Mouse (Mus musculus): Measurements from ENCODE around the gene A930004D18Rik. TPM values are rescaled to one million over a fixed set of nuclear protein-coding genes. Genes with fewer than 3 reads are reported as not detected.
"Not testable (repeated sequence)": the region's sequence is repeated elsewhere in the genome, so short reads cannot be mapped to it uniquely, and the experiment has no call there.

A930004D18Rik gene
- polyA plus RNA-seq, 1 experiment from 2014 or later, result 11.1 TPM

DNA sequence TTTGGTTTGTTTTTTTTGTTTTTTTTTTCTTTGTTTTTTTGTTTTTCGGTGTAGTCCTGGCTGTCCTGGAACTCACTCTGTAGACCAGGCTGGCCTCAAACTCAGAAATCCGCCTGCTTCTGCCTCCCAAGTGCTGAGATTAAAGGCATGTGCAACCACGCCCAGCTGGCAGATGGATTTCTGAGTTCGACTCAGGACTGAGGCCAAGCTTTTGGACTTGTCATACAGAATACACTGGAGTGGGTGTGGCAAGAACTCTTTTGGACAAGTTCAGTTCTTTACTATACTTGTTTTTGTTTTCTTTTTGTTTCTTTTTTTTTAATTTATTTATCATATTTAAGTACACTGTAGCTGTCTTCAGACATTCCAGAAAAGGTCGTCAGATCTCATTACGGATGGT is 58.8 kb downstream of the A930004D18Rik start:
- H3K4me1 ChIP-seq (replicated peaks), result no peaks in the 10 kb centered on the region
- no peak overlapping the region for H3K27ac ChIP-seq (replicated peaks)
- WGBS, result 93% methylated on average over 6 of the region's 6 CpGs
- no peaks in the 10 kb centered on the region for H3K27me3 ChIP-seq
- no peak overlapping the region for H3K4me2 ChIP-seq
- H3K9me3 ChIP-seq, result no peaks in the 10 kb centered on the region
- H3K36me3 ChIP-seq, result no peaks in the 10 kb centered on the region
- H3K9ac ChIP-seq, result no peak overlapping the region
- H3K4me3 ChIP-seq, result no peak overlapping the region
- ATAC-seq (ENCODE audit: low FRiP score, low read depth), result no peak

GRCm38 (mm10) chr2:17978251-17978650 is 59.3 kb downstream of the A930004D18Rik start:
- not testable (repeated sequence) for ATAC-seq (ENCODE audit: low FRiP score, low read depth); H3K27me3 ChIP-seq; H3K9ac ChIP-seq; H3K36me3 ChIP-seq; H3K9me3 ChIP-seq; H3K27ac ChIP-seq (replicated peaks); H3K4me2 ChIP-seq; H3K4me1 ChIP-seq (replicated peaks); H3K4me3 ChIP-seq
- 94% methylated on average over 7 of the region's 7 CpGs for WGBS

- H3K4me3 ChIP-seq; H3K27ac ChIP-seq (replicated peaks); ATAC-seq (ENCODE audit: low FRiP score, low read depth); H3K9me3 ChIP-seq; H3K36me3 ChIP-seq; H3K4me2 ChIP-seq; H3K9ac ChIP-seq; H3K27me3 ChIP-seq; H3K4me1 ChIP-seq (replicated peaks): not testable (repeated sequence)
These were observed 59.9 kb downstream of the A930004D18Rik start for GRCm38 (mm10) chr2:17977645-17978044.

DNA sequence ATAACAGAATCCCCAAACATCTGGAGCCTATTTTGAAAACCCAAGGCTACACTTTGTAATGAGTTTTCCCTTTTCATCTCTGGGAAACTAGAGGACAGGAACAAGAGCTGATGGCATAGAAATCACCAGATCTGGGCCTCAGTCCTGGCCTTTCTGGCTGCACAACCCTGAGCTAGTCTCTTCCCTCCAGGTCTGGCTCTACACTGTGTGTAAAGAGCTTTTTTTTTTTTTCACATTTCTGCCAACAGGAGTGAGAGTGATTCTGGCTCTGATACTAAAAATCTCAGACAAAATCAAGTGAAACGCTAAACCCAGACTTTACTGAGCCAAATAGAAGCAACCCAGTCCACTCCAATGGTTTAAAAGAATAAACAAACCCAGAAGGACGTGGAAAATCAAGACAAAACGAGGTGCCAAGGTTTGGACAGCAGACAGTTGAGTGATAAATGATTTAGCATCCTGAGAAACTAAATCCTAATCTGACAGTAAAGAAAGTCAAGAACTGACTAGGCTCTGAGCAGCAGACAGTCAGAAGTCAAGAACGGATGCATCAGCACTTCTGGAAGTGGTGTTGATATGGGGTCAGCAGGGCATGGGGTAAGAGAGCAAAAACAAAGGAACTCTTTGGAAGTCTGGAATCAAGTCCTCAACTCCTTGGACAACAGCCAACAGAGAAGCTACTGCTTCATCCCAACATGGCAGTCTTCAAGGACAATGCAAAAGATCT is 61.8 kb downstream of the A930004D18Rik start:
- Histone ChIP-seq H3K27me3 (no peaks in the 10 kb centered on the region), H3K4me3 (no peak overlapping the region), H3K9me3 (no peaks in the 10 kb centered on the region), H3K4me2 (no peak overlapping the region), H3K4me1 (replicated peaks) (no peaks in the 10 kb centered on the region), H3K27ac (replicated peaks) (no peak overlapping the region), H3K9ac (no peak overlapping the region), H3K36me3 (no peaks in the 10 kb centered on the region)
- WGBS, result 68% methylated on average over 4 of the region's 4 CpGs
- no peak for ATAC-seq (ENCODE audit: low FRiP score, low read depth)

Small RNAs within 50 kb of the gene (microRNA-seq; reads per million reads assigned to microRNA genes)
- gene Mir7655, result 2.6 reads per million, percentile 9 among the genes with 10 or more reads in this experiment

Other genes starting within 250 kb of the A930004D18Rik start
- gene H2al2a, start 40.8 kb downstream of the A930004D18Rik start, polyA plus RNA-seq (2015; fragmentation: Nextera tagmentation; extraction: Ambion mirVana), result not detected in 2 replicates
- 6.5 and 7.1 TPM in 2 replicates for gene Skida1, start 11.3 kb upstream of the A930004D18Rik start, polyA plus RNA-seq (2015; fragmentation: Nextera tagmentation; extraction: Ambion mirVana)
- 45.6 and 50.0 TPM in 2 replicates for gene Mllt10, start 17.5 kb upstream of the A930004D18Rik start, polyA plus RNA-seq (2015; fragmentation: Nextera tagmentation; extraction: Ambion mirVana)

All from hindbrain, embryonic 15.5 days (tissue).